Mouse (Mus musculus) adipose tissue, adult 10 weeks (tissue): ENCODE measurements around the gene Numbl. TPM values are rescaled to one million over a fixed set of nuclear protein-coding genes. Genes with fewer than 3 reads are reported as not detected.

Source experiments
- polyA plus RNA-seq: library from polyadenylated mRNA; stranded (reverse); fragments of 350-450 nt; fragmentation: Illumina TruSeq; extraction: RNeasy Lipid Tissue Mini Kit (QIAGEN cat#74804); gene quantifications from one replicate; pipeline ENCODE4 v1.2.3, GENCODE M21; 2014; ENCODE audit warnings: low read depth, low replicate concordance

Numbl gene
- polyA plus RNA-seq: 11.0 TPM

GRCm38 (mm10) chr7:27258205-27258899, at the start of gene Numbl:
Gene Numbl, plus strand, starts transcription at chr7:27258433.

GRCm38 (mm10) chr7:27228281-27228821, 29.9 kb upstream of the Numbl start, which contains the start of gene Itpkc:
Gene Itpkc, minus strand, starts transcription at chr7:27228661.

GRCm38 (mm10) chr7:27232781-27233281, 25.4 kb upstream of the Numbl start, which contains the start of gene Coq8b:
Gene Coq8b, plus strand, starts transcription at chr7:27233023.

Other genes with a start within 250 kb of the Numbl start
- gene Cyp2a12, start 229.4 kb upstream of the Numbl start, polyA plus RNA-seq: 0.17 TPM
- gene Cyp2f2, start 138.5 kb upstream of the Numbl start, polyA plus RNA-seq: 21.9 TPM
- gene Cyp2t4, start 104.7 kb upstream of the Numbl start, polyA plus RNA-seq: not detected
- gene Egln2, start 91.6 kb upstream of the Numbl start, polyA plus RNA-seq: 79.3 TPM
- 68.0 TPM for gene Rab4b, start 79.5 kb upstream of the Numbl start, polyA plus RNA-seq
- not detected for gene Gm21983, start 77.3 kb upstream of the Numbl start, polyA plus RNA-seq
- 42.6 TPM for gene Mia, start 77.3 kb upstream of the Numbl start, polyA plus RNA-seq
- 12.7 TPM for gene BC024978, start 62.7 kb upstream of the Numbl start, polyA plus RNA-seq
- 62.5 TPM for gene Snrpa, start 62.2 kb upstream of the Numbl start, polyA plus RNA-seq
- gene Itpkc, start 29.8 kb upstream of the Numbl start, polyA plus RNA-seq: 9.1 TPM
- gene Coq8b, start 25.4 kb upstream of the Numbl start, polyA plus RNA-seq: 26.0 TPM
- 175 TPM for gene Ltbp4, start 79.3 kb downstream of the Numbl start, polyA plus RNA-seq
- 27.0 TPM for gene Shkbp1, start 97.6 kb downstream of the Numbl start, polyA plus RNA-seq
- 1.2 TPM for gene Gm20479, start 99.0 kb downstream of the Numbl start, polyA plus RNA-seq
- gene Sptbn4, start 189.3 kb downstream of the Numbl start, polyA plus RNA-seq: 0.56 TPM
- gene Blvrb, start 189.5 kb downstream of the Numbl start, polyA plus RNA-seq: 56.7 TPM
- 7.5 TPM for gene Sertad3, start 215.3 kb downstream of the Numbl start, polyA plus RNA-seq
- 16.7 TPM for gene Sertad1, start 228.5 kb downstream of the Numbl start, polyA plus RNA-seq
- gene Prx, start 240.9 kb downstream of the Numbl start, polyA plus RNA-seq: 2.0 TPM